Mouse (Mus musculus) kidney, adult 11 months (tissue): ENCODE results near the gene Snx9.

Experiments
- DNase-seq: peaks from one replicate; pipeline ENCODE4 v3.0.0; 2022

Gene Snx9

DNA sequence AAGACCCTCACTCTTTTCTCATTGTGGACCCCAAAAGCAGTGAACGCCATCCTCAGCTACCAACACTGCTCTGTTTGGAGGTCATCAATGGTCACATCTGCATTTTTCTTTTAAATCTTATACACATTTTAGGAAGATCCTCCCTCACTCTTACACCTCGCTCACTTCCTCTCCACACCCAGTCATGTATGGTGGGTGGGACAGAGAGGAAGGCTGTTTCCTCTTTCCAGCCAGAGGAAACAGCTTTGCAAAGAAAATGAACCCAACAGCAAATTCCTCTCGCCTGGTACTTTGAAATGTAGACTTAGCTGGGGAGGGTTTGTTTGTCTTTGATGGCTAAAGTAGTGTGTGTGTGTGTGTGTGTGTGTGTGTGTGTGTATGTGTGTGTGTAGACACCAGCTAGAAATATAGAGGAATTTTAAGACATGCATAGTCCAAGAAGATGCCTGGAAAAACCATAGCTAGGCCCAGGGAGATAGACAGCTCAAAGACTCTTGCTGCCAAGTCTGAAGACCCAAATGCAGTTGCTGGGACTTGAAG lies 33.2 kb upstream of the Snx9 start:
- DNase-seq = no peak

DNA sequence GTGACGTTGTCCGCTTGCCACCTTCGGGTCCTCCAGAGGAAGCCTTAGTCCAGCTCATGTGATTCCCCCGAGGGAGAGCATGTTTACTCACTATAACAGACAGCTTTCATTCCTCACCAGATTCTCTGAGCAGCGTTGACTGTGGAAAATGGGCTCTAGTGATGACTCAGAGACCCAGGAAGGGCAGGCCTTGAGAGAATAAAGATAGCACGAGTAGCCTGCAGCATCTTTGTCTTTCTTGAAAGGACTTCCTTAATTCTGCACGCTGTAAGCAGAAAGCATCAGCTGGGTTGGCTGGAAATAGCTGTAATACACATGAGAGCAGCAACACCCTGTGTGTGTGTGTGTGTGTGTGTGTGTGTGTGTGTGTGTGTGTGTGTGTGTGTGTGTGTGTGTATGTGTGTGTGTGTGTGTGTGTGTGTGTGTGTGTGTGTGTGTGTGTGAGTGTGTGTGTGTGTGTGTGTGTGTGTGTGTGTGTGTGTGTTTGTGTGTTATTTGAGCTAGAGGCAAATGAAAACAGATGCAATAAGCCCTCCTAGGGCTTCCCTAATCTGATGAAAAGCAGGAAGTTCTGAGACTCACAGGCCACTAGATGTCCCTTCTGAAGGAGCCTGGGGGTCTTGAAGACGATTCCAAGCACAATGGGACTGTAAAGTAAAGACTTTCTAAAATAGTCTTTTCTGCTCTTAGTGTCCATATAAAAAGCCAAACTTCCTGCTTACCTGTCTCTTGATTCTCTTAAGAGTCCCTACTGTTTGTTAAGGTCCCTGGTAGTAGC lies 27.1 kb upstream of the Snx9 start:
- DNase-seq = no peak

DNA sequence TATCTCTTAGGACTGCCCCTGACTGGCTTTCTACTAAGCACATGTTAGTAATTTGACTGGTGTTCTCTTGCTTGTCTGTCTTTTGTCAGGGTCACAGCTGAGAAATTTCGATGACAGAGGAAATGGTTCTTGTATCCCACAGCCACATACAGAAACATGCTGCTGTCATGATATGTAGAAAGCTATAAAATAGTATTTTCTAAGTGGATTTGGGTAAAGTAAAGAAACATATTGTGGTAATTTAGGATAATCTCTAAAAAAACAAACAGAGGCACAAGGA lies 26.5 kb upstream of the Snx9 start:
- no peak for DNase-seq

DNA sequence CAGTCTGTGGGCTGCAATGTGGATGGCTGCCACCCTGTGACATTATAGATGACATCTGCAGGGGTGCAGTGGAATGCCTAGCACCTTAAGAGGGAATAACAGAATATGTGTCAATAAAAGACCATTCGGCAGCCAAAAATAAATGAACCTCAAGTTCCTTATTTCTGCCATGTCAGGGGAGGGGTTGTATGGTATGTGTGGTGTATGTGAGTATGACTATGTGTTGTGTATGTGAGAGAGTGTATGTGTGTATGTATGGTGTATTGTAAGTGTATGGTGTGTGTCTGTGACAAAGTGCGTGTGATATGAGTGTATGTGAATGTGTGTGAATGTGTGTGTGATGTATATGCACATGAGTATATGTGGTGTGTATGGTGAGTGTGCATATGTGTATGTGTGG lies 23.3 kb upstream of the Snx9 start:
- DNase-seq = no peak

- DNase-seq = no peak
Observed at GRCm38 (mm10) chr17:5819105-5819504, 22.0 kb upstream of the Snx9 start.

GRCm38 (mm10) chr17:5819799-5820201 lies 21.3 kb upstream of the Snx9 start:
- DNase-seq = peak; percentile 68

DNA sequence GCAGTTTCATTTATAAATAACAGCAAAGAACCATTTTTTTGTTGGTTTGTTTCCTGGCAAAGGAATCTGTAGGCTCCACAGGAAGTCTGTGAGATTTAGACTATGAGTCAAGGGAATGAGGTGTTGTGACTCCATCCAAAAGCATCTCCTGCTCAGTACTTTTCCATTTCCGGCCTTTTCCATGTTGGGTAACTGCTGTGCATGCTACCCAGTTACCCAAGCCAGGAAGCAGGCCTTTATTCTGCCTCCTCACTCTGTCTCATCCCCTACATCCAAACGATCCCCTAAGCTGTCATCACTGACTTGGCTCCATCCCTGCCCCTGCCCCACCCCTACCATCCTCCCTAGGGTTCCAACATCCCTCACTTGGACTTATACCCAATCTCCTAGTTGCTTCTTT lies 18.6 kb upstream of the Snx9 start:
- peak; percentile 35 for DNase-seq

DNA sequence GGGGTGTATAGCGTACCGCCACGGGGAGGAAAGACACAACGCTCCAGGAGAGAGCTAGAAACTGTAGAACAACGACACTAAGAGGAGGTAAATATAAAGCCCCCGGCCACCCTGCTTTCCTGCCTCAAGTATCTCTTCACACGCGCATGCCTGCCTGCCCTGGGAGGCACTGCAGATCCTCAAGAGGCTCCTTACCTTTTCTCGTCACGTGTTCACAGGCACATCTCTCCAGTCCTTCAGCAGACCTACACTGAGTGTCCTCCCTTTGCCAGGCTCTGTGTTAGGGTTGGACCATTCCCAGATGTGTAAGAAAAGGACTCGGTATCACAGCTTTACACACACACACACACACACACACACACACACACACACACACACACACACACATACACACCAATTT lies 18.1 kb upstream of the Snx9 start:
- no peak for DNase-seq

GRCm38 (mm10) chr17:5827836-5828582 lies 13.1 kb upstream of the Snx9 start:
- DNase-seq = no peak

GRCm38 (mm10) chr17:5828583-5828836 lies 12.6 kb upstream of the Snx9 start:
- no peak for DNase-seq

- no peak for DNase-seq
Observed at GRCm38 (mm10) chr17:5828944-5829343, 12.2 kb upstream of the Snx9 start.

DNA sequence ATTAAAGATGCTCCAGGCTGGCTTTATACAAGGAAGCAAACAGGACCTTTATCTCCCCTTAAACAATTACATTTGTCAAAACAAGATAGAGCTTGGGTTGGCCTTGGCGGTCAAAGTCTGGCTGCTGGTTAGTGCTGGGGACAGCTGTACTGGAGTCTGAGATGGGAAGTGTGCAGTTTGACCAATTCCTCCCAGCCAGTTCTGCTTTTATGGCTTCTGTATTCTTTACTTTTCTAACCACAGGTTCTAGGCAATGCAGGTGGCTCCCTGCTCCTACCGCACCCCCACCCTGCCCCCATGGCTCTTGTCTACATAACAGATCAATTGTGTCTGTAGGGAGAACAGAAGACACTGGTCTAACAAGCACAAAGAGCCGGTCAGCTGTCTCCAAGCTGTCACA lies 11.2 kb upstream of the Snx9 start:
- DNase-seq = no peak

GRCm38 (mm10) chr17:5830382-5830781 lies 10.7 kb upstream of the Snx9 start:
- no peak for DNase-seq

GRCm38 (mm10) chr17:5830832-5831231 lies 10.3 kb upstream of the Snx9 start:
- no peak for DNase-seq

GRCm38 (mm10) chr17:5831257-5831806 lies 9.8 kb upstream of the Snx9 start:
- no peak for DNase-seq

- no peak for DNase-seq
Observed at GRCm38 (mm10) chr17:5834166-5834565, 7.0 kb upstream of the Snx9 start.

DNA sequence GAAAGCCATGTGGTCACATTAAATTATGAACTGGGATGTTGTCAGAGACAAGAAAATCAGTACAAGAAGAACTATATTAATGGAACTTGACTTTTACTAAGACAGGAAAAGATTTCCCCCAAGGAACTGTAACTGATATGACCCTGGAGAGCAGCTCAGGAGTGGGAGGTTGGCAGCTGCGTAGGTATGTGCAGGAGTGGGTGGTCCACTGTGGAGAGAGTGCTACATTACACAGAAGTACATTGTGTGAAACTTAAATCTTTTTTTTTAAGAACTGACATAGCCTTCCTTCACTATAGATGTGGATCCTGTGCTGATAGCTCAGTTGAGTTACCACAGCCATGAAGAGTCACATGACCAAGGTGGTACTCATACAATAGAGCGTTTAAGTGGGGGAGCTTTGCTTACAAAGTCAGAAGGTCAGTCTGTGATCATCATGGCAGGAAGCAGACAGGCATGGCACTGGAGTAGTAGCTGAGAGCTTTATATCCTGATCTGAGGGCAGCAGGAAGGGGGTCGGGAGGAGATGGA lies 6.3 kb upstream of the Snx9 start:
- DNase-seq = no peak

GRCm38 (mm10) chr17:5839549-5840240 lies 1.4 kb upstream of the Snx9 start:
- no peak for DNase-seq

- DNase-seq = no peak
Observed at GRCm38 (mm10) chr17:5840550-5841127, 490 bp upstream of the Snx9 start.

- DNase-seq = no peak
Observed at GRCm38 (mm10) chr17:5841943-5842273, 779 bp downstream of the Snx9 start.

DNA sequence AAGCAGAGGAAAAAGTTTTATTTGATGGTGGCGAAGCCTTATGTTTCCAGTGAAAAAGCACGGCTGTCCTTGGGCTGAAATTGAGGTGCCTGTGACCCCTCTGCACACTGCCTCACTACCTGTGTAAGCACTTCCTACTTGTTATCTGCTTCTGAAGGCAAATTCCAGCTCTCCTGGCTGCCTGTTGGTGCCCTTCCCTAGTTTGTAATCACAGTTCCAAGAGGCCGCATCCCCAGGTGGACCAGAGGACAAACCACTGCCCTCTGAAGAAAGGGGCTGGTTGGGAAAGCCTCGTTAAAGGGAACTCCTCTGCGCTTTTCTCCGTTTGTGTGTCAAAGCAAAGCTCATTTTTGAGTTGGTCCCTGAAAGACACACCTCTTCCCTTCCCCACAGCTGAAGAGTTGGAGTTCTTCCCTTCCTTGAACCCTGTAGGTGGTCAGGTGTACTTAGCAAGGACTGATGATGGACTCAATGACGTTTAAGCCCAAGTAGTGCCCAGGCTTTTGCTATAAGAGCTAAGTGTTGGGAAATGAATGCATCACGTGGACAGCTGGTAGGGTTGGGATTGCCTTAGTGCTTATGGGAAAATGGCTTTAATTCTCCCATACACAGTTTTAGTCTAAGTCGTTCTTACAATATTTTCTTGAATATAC lies 2.0 kb downstream of the Snx9 start:
- peak; percentile 49 for DNase-seq

- DNase-seq = no peak
Observed at GRCm38 (mm10) chr17:5843641-5843990, 2.5 kb downstream of the Snx9 start.

DNA sequence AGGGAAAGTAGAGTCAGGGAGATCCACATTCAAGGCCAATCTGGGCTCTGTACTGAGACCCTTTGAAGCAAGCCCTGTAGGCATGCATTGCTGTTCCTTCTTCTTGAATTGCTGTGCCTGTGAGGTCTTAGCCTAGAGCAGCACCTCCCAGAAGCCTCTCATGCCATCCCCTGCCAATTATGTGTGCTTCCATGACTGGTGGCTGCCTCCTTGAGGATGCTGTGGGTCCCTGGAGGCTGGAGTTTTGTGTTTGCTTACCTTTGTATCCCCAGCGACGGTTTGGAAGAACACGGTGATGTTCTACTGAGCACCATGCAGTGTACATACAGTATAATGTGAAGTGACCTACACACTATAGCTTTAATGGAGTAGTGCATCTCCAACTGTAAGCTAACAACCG lies 4.2 kb downstream of the Snx9 start:
- no peak for DNase-seq
